Mouse (Mus musculus) bone marrow, adult 2 months (tissue): ENCODE data around the gene Tigd4.

Source experiments
- CTCF ChIP-seq: fragments of 200-500 bp; IDR thresholded peaks from 2 replicates; pipeline ENCODE4 v1.5.1; 2011; ENCODE audit warnings: low read length, control low read depth; ENCODE audit not compliant: control insufficient read depth, insufficient read depth
- POLR2A ChIP-seq: fragments of 200-500 bp; IDR thresholded peaks from 2 replicates; pipeline ENCODE4 v1.6.1; 2011; ENCODE audit warnings: low read depth, mild to moderate bottlenecking, control low read depth, low read length, borderline replicate concordance; ENCODE audit not compliant: control insufficient read depth

DNA sequence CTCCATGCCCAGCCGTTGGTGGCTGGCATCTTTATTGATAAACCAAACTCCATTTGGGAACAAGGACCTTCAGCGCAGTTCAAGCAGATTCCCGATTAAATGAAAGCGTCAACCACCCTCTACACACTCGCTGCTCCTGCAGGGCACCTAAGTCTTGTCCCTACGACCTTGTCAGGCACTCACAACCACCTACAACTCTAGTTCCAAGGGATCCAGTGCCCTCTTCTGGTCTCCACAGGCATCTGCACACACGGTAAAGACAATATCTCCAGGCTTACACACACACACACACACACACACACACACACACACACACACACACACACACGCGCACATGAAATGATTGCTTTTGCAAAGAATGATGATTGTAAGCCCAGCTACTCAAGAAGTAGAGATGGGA, 38.2 kb downstream of the Tigd4 start:
- no peak for TF ChIP-seq POLR2A
- no peak for TF ChIP-seq CTCF
